Mouse (Mus musculus): ENCODE measurements around the gene Ces1f.

DNA sequence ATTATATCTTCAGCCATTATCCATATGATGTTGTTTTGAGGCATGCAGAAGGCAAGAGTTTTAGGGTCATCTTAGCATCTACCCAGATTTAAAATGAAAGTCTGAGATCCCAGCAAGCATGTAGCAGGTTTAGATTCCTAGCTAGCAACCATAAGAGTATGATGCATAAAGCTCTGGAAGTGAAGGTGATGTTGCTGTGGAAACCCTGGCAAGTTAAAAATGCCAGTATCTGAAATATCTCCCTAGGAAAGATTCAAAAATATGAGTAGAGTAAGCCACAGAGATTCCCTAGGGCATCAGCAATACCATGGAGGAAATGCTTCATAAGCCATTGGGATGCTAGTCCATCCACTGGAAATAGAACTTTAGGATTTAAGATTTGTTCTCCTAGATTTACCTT, 39.7 kb downstream of the Ces1f start:
- TF ChIP-seq POLR2A (IDR thresholded peaks at IDR 0.05; ENCODE audit: control insufficient read depth, extremely low read depth, insufficient read depth, low read length, poor library complexity), result no peak
- no peak for TF ChIP-seq CTCF (IDR thresholded peaks at IDR 0.05; ENCODE audit: borderline replicate concordance, control insufficient read depth, extremely low read depth, insufficient read depth, low read length, poor library complexity)

Data from thymus, adult 2 months (tissue).